Mouse (Mus musculus): ENCODE results near the gene Ndufa13. TPM values are rescaled to one million over a fixed set of nuclear protein-coding genes. Genes with fewer than 3 reads are reported as not detected.

Gene Ndufa13
- polyA plus RNA-seq, 1 experiment, result 135 TPM

DNA sequence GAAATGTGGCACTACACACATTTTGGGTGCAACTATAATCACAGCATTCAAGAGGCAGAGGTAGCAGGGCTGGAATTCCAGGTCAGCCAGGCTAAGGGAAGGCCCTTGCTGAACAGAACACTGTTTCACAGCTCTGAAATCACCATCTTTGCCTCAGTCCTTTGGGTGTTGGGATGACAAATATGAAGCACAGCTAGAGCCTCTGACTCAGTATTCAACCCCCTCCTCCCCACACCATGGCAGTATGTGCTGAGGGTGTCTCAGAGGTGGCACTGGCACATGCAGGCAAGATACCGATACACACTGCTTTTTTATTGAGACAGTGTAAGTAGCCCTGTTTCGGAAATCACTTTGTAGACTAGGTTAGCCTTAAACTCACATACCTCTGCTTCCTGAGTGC, 3.9 kb upstream of the Ndufa13 start:
- peaks cover 2% of the 10 kb centered on the region for H3K79me2 ChIP-seq (ENCODE audit: control insufficient read depth, insufficient read depth)
- peaks cover 23% of the 10 kb centered on the region for H3K36me3 ChIP-seq (ENCODE audit: control insufficient read depth, insufficient read depth)
- no peak overlapping the region for H3ac ChIP-seq (ENCODE audit: control insufficient read depth, insufficient read length, low read depth)
- no peak for TF ChIP-seq MYOG (IDR thresholded peaks at IDR 0.05; ENCODE audit: control insufficient read depth, extremely low read depth, insufficient read length)
- no peak for TF ChIP-seq MAX (IDR thresholded peaks at IDR 0.05)
- TF ChIP-seq FOSL1 (IDR thresholded peaks at IDR 0.05; ENCODE audit: insufficient read depth, low read length, poor library complexity, severe bottlenecking), result no peak
- no peak for TF ChIP-seq MYOD1 (IDR thresholded peaks at IDR 0.05; ENCODE audit: control insufficient read depth, insufficient read length, low read depth)
- no peak for TF ChIP-seq USF1 (IDR thresholded peaks at IDR 0.05; ENCODE audit: low read depth)
- no peak for TF ChIP-seq CTCF (IDR thresholded peaks at IDR 0.05; ENCODE audit: control insufficient read depth, insufficient read depth, insufficient read length)
- no peak for TF ChIP-seq CEBPB (IDR thresholded peaks at IDR 0.05; ENCODE audit: low read depth)
- H3K4me3 ChIP-seq (ENCODE audit: insufficient read depth, poor library complexity, severe bottlenecking), result no peak overlapping the region
- no peaks in the 10 kb centered on the region for H3K27me3 ChIP-seq (ENCODE audit: control insufficient read depth, insufficient read depth, insufficient read length)
- peaks cover under 1% of the 10 kb centered on the region for H3K79me3 ChIP-seq (ENCODE audit: low read depth)

DNA sequence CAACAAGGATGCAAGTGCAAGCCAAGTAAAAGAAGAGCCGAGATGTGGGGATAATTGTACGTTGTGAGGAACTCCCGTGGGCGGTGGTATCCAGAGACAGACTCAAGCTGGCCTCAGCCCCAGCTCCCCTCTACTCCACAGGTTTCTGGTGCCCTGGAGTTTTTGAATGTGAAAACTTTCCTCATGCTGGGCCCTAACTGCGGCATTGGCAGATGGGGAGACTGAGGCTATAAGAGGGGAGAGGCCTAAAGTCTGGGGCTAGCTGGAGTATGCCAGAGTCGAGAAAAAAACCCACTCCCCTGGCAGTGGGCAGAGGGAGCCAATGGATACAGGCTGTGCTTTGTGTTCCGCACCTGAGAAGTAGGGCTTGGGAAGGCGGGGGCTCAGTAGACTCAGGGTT, 1.7 kb upstream of the Ndufa13 start:
- peaks cover 23% of the 10 kb centered on the region for H3K79me2 ChIP-seq (ENCODE audit: control insufficient read depth, insufficient read depth)
- H3K36me3 ChIP-seq (ENCODE audit: control insufficient read depth, insufficient read depth), result peaks cover 8% of the 10 kb centered on the region
- H3K4me3 ChIP-seq (ENCODE audit: insufficient read depth, poor library complexity, severe bottlenecking), result no peak overlapping the region
- no peak overlapping the region for H3ac ChIP-seq (ENCODE audit: control insufficient read depth, insufficient read length, low read depth)
- no peaks in the 10 kb centered on the region for H3K27me3 ChIP-seq (ENCODE audit: control insufficient read depth, insufficient read depth, insufficient read length)
- TF ChIP-seq FOSL1 (IDR thresholded peaks at IDR 0.05; ENCODE audit: insufficient read depth, low read length, poor library complexity, severe bottlenecking) (no peak), MYOD1 (IDR thresholded peaks at IDR 0.05; ENCODE audit: control insufficient read depth, insufficient read length, low read depth) (no peak)
- H3K79me3 ChIP-seq (ENCODE audit: low read depth), result peaks cover 13% of the 10 kb centered on the region

DNA sequence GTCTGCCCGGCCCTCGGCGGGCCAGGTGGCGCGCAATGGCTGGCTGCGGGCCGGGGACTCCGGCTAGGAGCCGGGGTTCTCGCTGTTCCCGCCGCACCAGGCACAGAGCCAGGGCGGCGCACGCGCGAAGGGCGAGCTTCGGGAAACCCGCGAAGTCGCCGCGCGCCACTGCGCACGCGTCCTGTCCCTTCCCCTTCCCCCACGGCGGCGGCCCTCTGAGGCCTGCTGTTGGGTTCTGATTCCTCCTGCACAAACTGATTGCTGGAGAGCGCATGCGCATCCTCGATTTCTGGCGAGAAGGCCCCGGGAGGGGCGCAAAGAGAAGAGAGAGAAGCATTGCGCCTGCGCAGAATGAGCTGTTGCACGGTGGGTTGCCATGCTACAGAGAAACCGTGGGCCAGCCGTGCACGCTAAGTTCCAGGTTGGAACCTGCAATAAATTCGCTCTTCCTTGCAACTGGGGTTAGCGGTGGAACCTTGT, 745 bp upstream of the Ndufa13 start:
- H3K4me3 ChIP-seq (ENCODE audit: insufficient read depth, poor library complexity, severe bottlenecking), result peak overlapping the region; percentile 21
- H3K27me3 ChIP-seq (ENCODE audit: control insufficient read depth, insufficient read depth, insufficient read length), result no peaks in the 10 kb centered on the region
- H3K36me3 ChIP-seq (ENCODE audit: control insufficient read depth, insufficient read depth), result no peaks in the 10 kb centered on the region
- H3K79me2 ChIP-seq (ENCODE audit: control insufficient read depth, insufficient read depth), result peaks cover 33% of the 10 kb centered on the region
- H3K79me3 ChIP-seq (ENCODE audit: low read depth), result peaks cover 19% of the 10 kb centered on the region
- peak overlapping the region; percentile 54 for H3ac ChIP-seq (ENCODE audit: control insufficient read depth, insufficient read length, low read depth)
- no peak for TF ChIP-seq CTCF (IDR thresholded peaks at IDR 0.05; ENCODE audit: control insufficient read depth, insufficient read depth, insufficient read length)
- TF ChIP-seq MAX (IDR thresholded peaks at IDR 0.05), result peak; percentile 73

DNA sequence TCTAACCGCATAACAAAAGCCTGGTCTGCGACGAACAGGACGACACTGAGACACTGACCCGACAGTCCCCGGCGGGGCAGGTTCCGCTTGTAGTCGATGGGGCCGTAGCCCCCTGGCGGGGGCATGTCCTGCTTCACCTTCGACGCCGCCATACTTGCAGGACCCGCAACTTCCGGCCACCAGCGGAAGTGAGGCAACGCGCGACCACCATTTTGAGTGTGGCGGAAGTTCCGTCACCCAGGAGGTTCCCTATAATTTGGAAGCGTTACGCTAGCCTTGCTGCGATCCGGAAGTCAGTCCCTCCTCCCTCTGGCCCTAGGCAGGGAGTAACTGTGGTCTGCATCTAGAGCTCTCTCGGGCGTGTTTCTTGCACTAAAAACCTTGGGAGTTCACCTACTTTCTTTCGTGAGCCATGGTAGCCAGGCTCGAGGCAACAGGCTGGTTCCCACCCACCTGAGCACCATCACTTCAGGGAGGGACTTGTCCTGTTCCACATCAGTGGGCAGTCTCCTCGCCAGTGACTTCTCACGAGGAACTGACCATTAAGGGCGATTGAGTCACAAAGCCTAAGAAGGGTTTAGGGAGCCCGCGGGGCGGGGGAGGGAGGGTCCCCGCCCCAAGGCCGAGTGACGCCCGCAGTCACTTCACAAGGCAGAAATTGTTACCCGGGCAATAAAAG, 735 bp downstream of the Ndufa13 start:
- H3K36me3 ChIP-seq (ENCODE audit: control insufficient read depth, insufficient read depth), result peaks cover 3% of the 10 kb centered on the region
- H3K27me3 ChIP-seq (ENCODE audit: control insufficient read depth, insufficient read depth, insufficient read length), result no peaks in the 10 kb centered on the region
- peak overlapping the region; percentile 84 for H3ac ChIP-seq (ENCODE audit: control insufficient read depth, insufficient read length, low read depth)
- no peak for TF ChIP-seq FOSL1 (IDR thresholded peaks at IDR 0.05; ENCODE audit: insufficient read depth, low read length, poor library complexity, severe bottlenecking)
- peak; percentile 60 for TF ChIP-seq MAX (IDR thresholded peaks at IDR 0.05)
- peak overlapping the region; percentile 68 for H3K4me3 ChIP-seq (ENCODE audit: insufficient read depth, poor library complexity, severe bottlenecking)
- peaks cover 48% of the 10 kb centered on the region for H3K79me2 ChIP-seq (ENCODE audit: control insufficient read depth, insufficient read depth)
- peaks cover 29% of the 10 kb centered on the region for H3K79me3 ChIP-seq (ENCODE audit: low read depth)

DNA sequence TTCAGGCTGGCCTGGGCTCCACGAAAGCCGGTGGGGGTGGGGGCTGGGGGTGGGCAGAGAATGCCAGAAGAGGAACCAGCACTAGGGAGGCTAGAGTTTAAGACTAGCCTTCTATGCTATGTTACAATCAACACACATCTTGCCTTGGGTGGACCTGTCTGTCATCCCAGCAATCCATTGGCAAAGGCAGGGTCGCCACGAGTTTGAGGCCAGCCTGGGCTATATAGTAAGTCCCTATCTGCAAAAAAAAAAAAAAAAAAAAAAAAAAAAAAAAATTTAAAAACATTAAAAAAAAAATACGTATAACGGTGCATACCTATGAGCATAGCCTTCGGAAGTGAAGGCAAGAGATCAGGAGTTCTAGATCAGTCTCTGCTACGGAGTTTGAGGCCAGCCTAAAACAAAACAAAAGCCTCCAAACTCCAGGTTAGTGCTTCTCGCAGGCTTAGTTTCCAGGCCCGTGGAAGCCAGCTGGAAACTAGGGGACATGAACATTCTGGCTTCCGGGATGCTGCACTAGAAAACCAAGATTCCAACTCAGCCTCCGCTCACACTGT, 1.4 kb downstream of the Ndufa13 start:
- H3ac ChIP-seq (ENCODE audit: control insufficient read depth, insufficient read length, low read depth), result peak overlapping the region; percentile 84
- peaks cover 3% of the 10 kb centered on the region for H3K36me3 ChIP-seq (ENCODE audit: control insufficient read depth, insufficient read depth)
- H3K4me3 ChIP-seq (ENCODE audit: insufficient read depth, poor library complexity, severe bottlenecking), result peak overlapping the region; percentile 68
- TF ChIP-seq FOSL1 (IDR thresholded peaks at IDR 0.05; ENCODE audit: insufficient read depth, low read length, poor library complexity, severe bottlenecking) (no peak), CEBPB (IDR thresholded peaks at IDR 0.05; ENCODE audit: low read depth) (no peak), USF1 (IDR thresholded peaks at IDR 0.05; ENCODE audit: low read depth) (no peak), MAX (IDR thresholded peaks at IDR 0.05) (no peak), MYOG (IDR thresholded peaks at IDR 0.05; ENCODE audit: control insufficient read depth, extremely low read depth, insufficient read length) (no peak), MYOD1 (IDR thresholded peaks at IDR 0.05; ENCODE audit: control insufficient read depth, insufficient read length, low read depth) (no peak), CTCF (IDR thresholded peaks at IDR 0.05; ENCODE audit: control insufficient read depth, insufficient read depth, insufficient read length) (no peak)
- H3K79me2 ChIP-seq (ENCODE audit: control insufficient read depth, insufficient read depth), result peaks cover 54% of the 10 kb centered on the region
- no peaks in the 10 kb centered on the region for H3K27me3 ChIP-seq (ENCODE audit: control insufficient read depth, insufficient read depth, insufficient read length)
- peaks cover 31% of the 10 kb centered on the region for H3K79me3 ChIP-seq (ENCODE audit: low read depth)

DNA sequence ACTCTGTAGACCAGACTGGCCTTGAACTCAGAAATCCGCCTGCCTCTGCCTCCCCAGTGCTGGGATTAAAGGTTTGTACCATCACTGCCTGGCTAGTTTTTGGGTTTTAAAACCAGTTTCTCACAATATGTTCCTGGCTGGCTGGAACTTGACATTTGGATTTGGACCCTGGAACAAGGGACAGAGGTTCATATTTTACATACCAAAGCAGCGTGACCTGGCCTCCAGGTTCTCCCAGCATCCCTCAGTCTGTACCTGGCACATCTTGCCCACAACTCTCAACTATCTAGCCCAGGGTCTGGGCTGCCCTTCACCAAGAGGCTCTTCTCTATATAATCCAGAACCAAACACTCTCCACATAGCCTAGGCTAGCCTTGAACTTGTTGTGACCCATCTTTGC, 2.5 kb downstream of the Ndufa13 start:
- Histone ChIP-seq H3ac (ENCODE audit: control insufficient read depth, insufficient read length, low read depth) (no peak overlapping the region), H3K79me3 (ENCODE audit: low read depth) (peaks cover 31% of the 10 kb centered on the region), H3K79me2 (ENCODE audit: control insufficient read depth, insufficient read depth) (peaks cover 59% of the 10 kb centered on the region), H3K27me3 (ENCODE audit: control insufficient read depth, insufficient read depth, insufficient read length) (no peaks in the 10 kb centered on the region), H3K36me3 (ENCODE audit: control insufficient read depth, insufficient read depth) (peaks cover 7% of the 10 kb centered on the region), H3K4me3 (ENCODE audit: insufficient read depth, poor library complexity, severe bottlenecking) (no peak overlapping the region)
- TF ChIP-seq CEBPB (IDR thresholded peaks at IDR 0.05; ENCODE audit: low read depth) (no peak), MAX (IDR thresholded peaks at IDR 0.05) (no peak), MYOD1 (IDR thresholded peaks at IDR 0.05; ENCODE audit: control insufficient read depth, insufficient read length, low read depth) (no peak), FOSL1 (IDR thresholded peaks at IDR 0.05; ENCODE audit: insufficient read depth, low read length, poor library complexity, severe bottlenecking) (no peak)

Measured in C2C12 (cell line).